Mouse (Mus musculus): ENCODE data around the gene Ankrd24.
"Not testable (repeated sequence)": the region's sequence is repeated elsewhere in the genome, so short reads cannot be mapped to it uniquely, and the experiment has no call there.

Ankrd24 gene

GRCm38 (mm10) chr10:81645391-81645790 lies 17.1 kb downstream of the Ankrd24 start:
- DNase-seq, result no peak

GRCm38 (mm10) chr10:81646015-81646555 lies 17.7 kb downstream of the Ankrd24 start:
- DNase-seq, result no peak

GRCm38 (mm10) chr10:81648803-81649775 lies 20.7 kb downstream of the Ankrd24 start, which contains the start of gene Gm10778:
Gm10778 (plus strand) TSS chr10:81649059.
- peak; percentile 84 for DNase-seq

- no peak for DNase-seq
These were observed 26.8 kb downstream of the Ankrd24 start for GRCm38 (mm10) chr10:81655178-81655577.

GRCm38 (mm10) chr10:81656174-81656573 lies 27.8 kb downstream of the Ankrd24 start:
- no peak for DNase-seq

- not testable (repeated sequence) for DNase-seq
These were observed 58.8 kb downstream of the Ankrd24 start for GRCm38 (mm10) chr10:81687114-81687513.
